Mouse (Mus musculus) spleen, adult 18-20 months (tissue): ENCODE measurements at regions not wholly inside any gene's neighbourhood (a gene's known extent, or its start where the extent isn't known, plus 50 kb on each side); places are given as distances from the start of the nearest gene placed in this dataset.

Experiments
- DNase-seq, 2 experiments: peaks; one replicate each; pipeline ENCODE4 v3.0.0; 2022; ENCODE audit warnings: mixed read lengths in 2 of 2

GRCm38 (mm10) chr1:14513662-14514061, 1579.5 kb downstream of the 4930444P10Rik start:
- DNase-seq: no peak

GRCm38 (mm10) chr1:14512481-14513285, 1580.4 kb downstream of the 4930444P10Rik start:
- no peak for DNase-seq

- DNase-seq: no peak
Observed at GRCm38 (mm10) chr1:14506831-14507690, 1586.1 kb downstream of the 4930444P10Rik start.

- DNase-seq: peak; percentile 5 to 6
Observed at GRCm38 (mm10) chr1:14506201-14506830, 1586.8 kb downstream of the 4930444P10Rik start.

DNA sequence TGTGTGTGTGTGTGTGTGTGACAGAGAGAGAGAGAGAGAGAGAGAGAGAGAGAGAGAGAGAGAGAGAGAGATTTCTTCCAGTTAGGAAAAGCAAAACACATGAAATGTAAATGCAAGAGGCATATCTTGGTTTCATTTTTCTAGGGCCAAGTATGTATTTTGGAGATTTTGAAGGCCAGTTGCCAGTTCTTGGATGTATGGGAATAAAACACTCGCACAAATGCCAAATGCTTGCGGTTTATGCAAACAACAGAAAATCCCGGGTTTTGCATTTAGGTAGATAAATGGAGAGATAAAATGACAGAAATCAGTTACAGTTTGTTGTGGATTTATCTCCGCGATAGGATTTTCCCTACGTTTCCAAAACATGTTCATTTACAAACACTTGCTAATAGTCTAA, 1587.4 kb downstream of the 4930444P10Rik start:
- no peak for DNase-seq

DNA sequence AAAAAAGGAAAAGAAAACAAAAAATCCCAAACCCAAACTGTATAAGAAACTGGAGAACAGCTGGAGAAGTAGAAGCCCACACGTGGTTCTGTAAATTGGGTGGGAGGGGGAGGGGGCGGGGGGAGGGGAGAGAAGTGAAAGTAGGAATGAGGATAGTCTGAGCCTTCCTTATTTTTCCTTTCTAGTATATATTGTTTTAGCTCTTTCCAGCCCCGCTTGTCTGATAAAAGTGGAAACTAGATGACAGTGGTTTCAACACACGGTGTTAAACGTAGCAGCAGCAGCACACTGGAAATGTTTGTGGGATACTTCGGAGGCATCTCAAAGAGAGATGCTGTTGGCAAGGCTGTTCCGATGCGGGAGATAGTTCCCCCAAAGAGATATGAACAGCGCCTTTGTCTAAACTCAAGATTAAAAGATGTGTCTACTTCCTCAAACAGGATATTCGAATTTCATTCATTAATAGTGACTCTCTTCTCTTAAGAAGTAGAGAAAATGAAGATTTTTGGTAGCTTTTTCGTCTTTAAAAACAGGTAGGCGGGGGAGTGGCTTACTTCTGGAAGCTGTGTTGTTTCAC, 1588.3 kb downstream of the 4930444P10Rik start:
- DNase-seq: no peak

GRCm38 (mm10) chr1:14503881-14504742, 1589.0 kb downstream of the 4930444P10Rik start:
- no peak for DNase-seq

GRCm38 (mm10) chr1:14503193-14503800, 1589.8 kb downstream of the 4930444P10Rik start:
- DNase-seq: no peak

DNA sequence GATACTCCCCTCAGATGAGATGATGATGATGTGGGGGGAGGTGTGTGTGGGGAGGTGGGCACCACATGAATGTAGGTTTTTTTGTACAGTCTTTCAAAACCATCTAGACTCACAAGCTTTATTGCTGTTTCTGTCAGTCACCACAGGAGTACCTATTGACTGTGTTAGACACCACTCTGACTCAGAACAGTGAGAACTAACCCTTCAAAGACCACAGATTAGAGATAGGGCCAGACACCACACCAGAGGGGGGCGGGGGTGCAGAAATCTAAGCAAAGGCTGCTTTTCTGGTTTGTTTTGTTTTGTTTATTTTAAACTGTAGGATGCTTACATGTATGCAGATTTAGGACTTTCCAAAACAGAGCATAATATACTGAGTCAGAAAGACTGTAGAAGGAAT, 1594.0 kb downstream of the 4930444P10Rik start:
- no peak for DNase-seq

DNA sequence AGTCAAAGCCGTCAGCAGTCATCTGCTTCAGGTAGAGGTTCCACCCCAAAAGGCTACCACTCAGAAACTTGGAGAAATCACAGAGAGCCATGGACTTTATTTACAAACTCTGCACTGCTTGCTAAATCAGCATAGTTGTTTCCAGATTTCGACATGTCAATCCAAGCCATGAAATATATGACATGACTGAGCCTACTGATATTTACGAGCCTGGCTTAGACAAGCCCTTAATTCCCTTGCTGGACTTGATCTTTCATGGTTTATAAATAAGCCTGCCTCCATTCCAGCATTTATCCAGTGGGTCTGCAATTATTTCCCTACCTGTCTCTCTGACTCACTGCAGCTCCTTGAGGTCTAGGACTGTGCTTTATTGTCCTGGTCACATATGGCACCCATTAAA, 1603.1 kb downstream of the 4930444P10Rik start:
- DNase-seq: no peak

DNA sequence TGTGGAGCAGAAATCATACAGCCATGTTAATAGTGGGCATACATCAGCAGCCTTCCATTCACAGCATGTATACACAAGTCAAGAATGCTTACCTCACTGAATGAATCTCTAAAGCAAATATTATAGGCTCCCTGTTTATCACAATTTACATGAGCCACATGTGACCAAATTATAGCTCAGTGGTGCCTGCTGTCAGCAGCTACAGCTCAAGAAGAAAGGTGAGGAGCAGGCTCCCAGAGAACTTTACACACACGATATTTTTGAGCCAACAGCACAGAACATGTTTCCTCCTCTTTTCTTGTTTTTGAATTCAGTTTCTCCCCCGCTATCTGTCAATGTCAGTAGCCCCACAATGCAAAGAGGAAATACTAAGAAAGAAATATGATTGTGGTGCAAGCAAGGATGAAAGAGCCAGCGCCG, 1605.4 kb downstream of the 4930444P10Rik start:
- DNase-seq: no peak

DNA sequence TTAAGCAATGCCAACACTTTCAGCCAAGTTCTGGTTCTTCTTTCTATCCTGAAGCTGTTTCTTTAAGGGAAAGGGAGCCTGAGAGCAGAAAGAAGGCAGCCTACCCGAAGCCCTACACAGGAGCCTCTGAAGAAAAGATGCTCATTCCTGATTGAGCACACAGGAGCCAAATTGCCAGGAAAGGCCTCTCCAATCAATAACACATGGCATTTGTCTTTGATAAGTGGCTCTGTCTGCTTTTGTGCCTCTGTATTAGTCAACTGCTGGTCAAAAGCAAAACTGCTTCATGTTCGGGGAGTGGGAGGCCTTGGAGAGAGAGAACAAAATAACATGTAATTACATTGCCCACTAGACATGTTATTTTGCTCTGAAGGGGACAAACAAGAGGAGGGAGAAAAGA, 1607.4 kb downstream of the 4930444P10Rik start:
- DNase-seq: no peak

- DNase-seq: no peak
Observed at GRCm38 (mm10) chr1:14484121-14484916, 1608.8 kb downstream of the 4930444P10Rik start.

DNA sequence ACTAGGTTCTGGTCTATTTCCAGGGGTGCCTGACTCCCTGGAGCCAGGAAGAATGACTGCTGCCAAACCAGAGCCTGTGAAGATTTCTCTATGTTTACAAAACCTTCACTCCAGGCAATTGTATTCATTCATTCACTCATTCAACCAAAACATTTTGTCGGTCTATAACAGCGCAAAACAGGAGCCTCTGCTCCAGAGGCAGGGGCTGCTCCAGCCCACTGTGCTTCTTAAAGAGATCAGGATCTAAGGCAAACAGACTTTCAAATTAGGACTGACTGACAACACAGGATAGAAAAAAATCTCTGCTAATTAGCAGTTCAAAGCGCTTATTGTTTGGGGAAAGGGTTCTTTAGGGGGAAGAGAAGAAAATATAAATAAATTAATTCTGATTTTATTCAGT, 1620.8 kb downstream of the 4930444P10Rik start:
- DNase-seq: no peak

DNA sequence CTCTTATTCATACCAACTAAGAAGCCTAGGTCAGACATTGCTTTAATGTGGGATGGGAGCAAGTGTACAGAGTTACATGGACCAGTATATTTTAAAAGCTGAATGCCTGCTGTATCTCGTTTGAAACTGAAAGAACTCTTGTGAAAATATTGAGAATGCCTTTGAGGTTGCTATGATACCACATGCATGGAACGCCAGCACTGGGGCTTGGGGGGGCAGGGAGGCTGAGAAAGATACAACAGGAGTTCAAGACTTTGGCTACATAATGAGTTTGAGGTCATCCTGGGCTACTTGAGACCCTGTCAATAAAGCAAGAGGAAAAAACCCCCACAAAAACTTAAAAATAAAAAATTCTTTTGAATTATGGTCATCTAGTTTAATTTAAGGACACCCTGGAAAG, 1621.6 kb downstream of the 4930444P10Rik start:
- DNase-seq: no peak

- no peak for DNase-seq
Observed at GRCm38 (mm10) chr1:14464788-14465482, 1628.2 kb downstream of the 4930444P10Rik start.

GRCm38 (mm10) chr1:14462496-14462895, 1630.6 kb downstream of the 4930444P10Rik start:
- no peak for DNase-seq

DNA sequence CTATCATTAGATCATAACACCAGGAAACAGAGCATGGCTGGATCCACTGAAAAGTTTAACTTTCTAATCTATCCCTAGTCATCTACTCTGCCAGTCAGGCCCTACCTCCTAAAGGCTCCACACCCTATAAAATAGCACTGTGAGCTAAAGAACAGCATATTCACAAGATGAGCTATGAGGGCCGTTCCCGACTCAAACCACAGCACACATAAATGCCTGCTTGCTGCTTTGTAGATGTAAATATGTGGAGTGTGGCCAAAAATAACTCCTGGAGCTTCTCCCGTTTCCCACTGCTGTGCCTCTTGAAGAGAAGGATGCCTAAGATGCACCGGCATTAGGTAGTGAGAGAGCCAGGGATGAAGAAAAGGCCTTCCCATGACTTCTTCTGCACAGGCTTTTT, 1632.3 kb downstream of the 4930444P10Rik start:
- no peak for DNase-seq

DNA sequence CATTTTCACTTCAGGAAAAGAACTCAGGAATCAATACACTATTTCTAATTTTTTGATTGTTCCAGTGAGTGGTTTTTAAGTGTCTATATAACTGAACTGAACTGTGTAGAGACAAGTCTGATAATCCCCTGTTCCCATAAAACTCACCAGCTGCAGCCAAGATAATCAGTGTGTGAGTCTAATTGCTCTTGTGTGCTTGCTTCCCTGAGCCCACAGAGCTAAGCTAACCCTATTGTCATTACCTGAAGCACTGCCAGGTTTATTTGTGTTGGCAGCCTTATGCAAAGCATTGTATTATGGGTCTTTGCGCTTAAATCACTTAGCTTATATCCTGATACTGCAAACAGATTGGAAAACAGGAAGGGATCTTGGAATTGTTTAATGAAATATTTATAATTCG, 1663.8 kb downstream of the 4930444P10Rik start:
- no peak for DNase-seq

DNA sequence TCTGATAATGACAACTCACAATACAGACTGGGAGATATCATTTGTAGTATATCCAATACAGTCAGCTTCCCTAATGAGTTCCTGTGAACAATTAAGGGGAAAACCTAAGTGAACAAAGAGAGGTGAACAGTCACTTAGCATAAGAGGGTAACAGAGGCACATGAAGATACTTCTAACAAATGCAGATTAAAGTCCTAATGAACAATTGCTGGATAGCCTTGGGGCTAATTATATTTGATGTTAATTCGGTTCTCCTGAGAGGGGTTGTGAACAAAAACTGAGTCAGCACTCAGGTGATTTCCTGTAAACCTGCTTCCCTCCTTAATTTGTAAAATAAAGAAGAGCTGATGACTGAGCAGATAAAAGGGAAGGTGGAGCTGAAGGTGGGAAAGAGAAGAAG, 1672.1 kb downstream of the 4930444P10Rik start:
- no peak for DNase-seq
